Mouse (Mus musculus): Measurements from ENCODE around the gene Wbp1. TPM values are rescaled to one million over a fixed set of nuclear protein-coding genes. Genes with fewer than 3 reads are reported as not detected.

Gene Wbp1
- total and polyA plus RNA-seq, 3 experiments: 42.4 to 72.8 TPM; not detected in 1

DNA sequence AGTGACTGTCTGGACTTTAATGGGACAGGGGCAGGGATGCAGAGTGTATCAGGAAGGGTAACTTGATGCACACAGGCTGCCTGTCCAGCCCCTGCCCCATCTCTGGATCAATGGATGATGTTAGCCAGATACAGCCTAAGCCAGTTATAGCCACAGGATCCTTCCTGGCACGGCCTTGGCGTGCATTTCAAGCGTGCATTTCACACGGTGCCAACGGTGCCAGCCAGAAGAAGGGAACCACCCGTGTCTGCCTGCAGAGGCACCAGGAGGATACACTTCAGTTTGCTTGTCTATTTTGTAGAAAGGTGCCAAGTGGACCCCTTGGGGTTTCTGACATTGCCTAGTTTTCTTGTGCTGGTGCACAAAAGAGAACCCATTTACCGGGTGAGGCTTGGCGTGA, 18.7 kb upstream of the Wbp1 start:
- no peak for TF ChIP-seq EP300 (IDR thresholded peaks at IDR 0.05; ENCODE audit: low read depth in 1 of 2, low read length in 2 of 2)
- no peak for TF ChIP-seq TAL1 (IDR thresholded peaks at IDR 0.05; ENCODE audit: low read length)
- no peak for TF ChIP-seq JUND (IDR thresholded peaks at IDR 0.05; ENCODE audit: low read depth, low read length)
- no peak for TF ChIP-seq USF1 (IDR thresholded peaks at IDR 0.05; ENCODE audit: low read depth, low read length)
- no peak for TF ChIP-seq NRF1 (IDR thresholded peaks at IDR 0.05; ENCODE audit: insufficient read depth, low read depth, low read length, poor library complexity, severe bottlenecking)
- TF ChIP-seq CHD1 (IDR thresholded peaks at IDR 0.05; ENCODE audit: low read depth, low read length): no peak
- TF ChIP-seq RCOR1 (IDR thresholded peaks at IDR 0.05; ENCODE audit: low read depth, low read length): no peak
- no peak for TF ChIP-seq MYB (IDR thresholded peaks at IDR 0.05; ENCODE audit: low read depth, low read length)
- no peak for TF ChIP-seq CHD2 (IDR thresholded peaks at IDR 0.05; ENCODE audit: low read length)
- TF ChIP-seq HCFC1 (IDR thresholded peaks at IDR 0.05; ENCODE audit: low read depth, low read length): no peak
- no peak for TF ChIP-seq TCF12 (IDR thresholded peaks at IDR 0.05; ENCODE audit: low read depth, low read length)
- no peak for TF ChIP-seq MXI1 (IDR thresholded peaks at IDR 0.05; ENCODE audit: low read depth, low read length)
- no peak for TF ChIP-seq ZMIZ1 (IDR thresholded peaks at IDR 0.05; ENCODE audit: low read depth, low read length)
- TF ChIP-seq GATA1 (IDR thresholded peaks at IDR 0.05; ENCODE audit: low read depth, low read length): no peak
- TF ChIP-seq E2F4 (IDR thresholded peaks at IDR 0.05; ENCODE audit: borderline replicate concordance, low read depth, low read length): no peak
- no peak for TF ChIP-seq MEF2A (IDR thresholded peaks at IDR 0.05; ENCODE audit: extremely low read depth, insufficient replicate concordance, low read depth, low read length, poor library complexity, severe bottlenecking)
- TF ChIP-seq TBP (IDR thresholded peaks at IDR 0.05; ENCODE audit: low read depth, low read length): no peak
- Histone ChIP-seq H3K79me2 (ENCODE audit: control insufficient read depth, insufficient read depth, low read length, poor library complexity) (peaks cover 6% of the 10 kb centered on the region; the same call in 1 of the 2 replicates), H3K9me3 (replicated peaks; ENCODE audit: insufficient read depth, low read length) (no peaks in the 10 kb centered on the region), H3K36me3 (ENCODE audit: control insufficient read depth in 1 of 2, insufficient read depth in 2 of 2, low read length in 2 of 2) (no peaks in the 10 kb centered on the region), H3K27ac (ENCODE audit: control insufficient read depth, low read depth, low read length) (no peak overlapping the region), H3K4me3 (ENCODE audit: control insufficient read depth in 1 of 2, insufficient read depth in 1 of 2, low read depth in 2 of 2, low read length in 2 of 2) (no peak overlapping the region), H3K4me1 (ENCODE audit: control insufficient read depth in 1 of 2, insufficient read depth in 2 of 2, low read length in 2 of 2) (peaks cover 0 to 10% of the 10 kb centered on the region in 2 experiments; a peak in 3 of 4 replicates), H3K27me3 (ENCODE audit: control insufficient read depth in 1 of 2, insufficient read depth in 2 of 2, low read length in 2 of 2) (no peaks in the 10 kb centered on the region), H3K9ac (ENCODE audit: control insufficient read depth, low read depth, low read length, poor library complexity, severe bottlenecking) (no peak overlapping the region)
- DNase-seq (ENCODE audit: low read depth, low spot score): no peak

DNA sequence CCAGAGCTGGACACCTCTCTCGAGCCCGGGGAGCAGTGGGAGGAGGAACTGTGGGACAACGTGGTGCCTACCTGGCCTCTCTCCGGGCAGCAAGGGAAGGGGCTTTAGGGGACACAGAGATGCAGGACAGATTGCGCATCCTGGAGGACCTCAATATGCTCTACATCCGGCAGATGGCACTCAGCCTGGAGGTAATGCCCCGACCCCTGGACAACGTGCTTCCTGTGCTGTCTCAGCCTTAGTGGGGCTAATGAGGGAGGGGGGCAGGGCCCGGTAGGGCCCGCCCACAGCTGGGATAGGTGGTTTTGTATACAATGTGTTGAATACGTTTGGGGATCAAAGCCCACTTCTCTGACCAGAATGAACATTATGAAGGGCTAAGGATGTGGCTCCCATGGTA, 16.7 kb upstream of the Wbp1 start:
- Histone ChIP-seq H3K27me3 (ENCODE audit: control insufficient read depth in 1 of 2, insufficient read depth in 2 of 2, low read length in 2 of 2) (no peaks in the 10 kb centered on the region), H3K36me3 (ENCODE audit: control insufficient read depth in 1 of 2, insufficient read depth in 2 of 2, low read length in 2 of 2) (no peaks in the 10 kb centered on the region), H3K27ac (ENCODE audit: control insufficient read depth, low read depth, low read length) (peak overlapping the region; percentile 44), H3K9me3 (replicated peaks; ENCODE audit: insufficient read depth, low read length) (no peaks in the 10 kb centered on the region), H3K4me3 (ENCODE audit: control insufficient read depth in 1 of 2, insufficient read depth in 1 of 2, low read depth in 2 of 2, low read length in 2 of 2) (peak overlapping the region; percentile 72 to 91), H3K4me1 (ENCODE audit: control insufficient read depth in 1 of 2, insufficient read depth in 2 of 2, low read length in 2 of 2) (peaks cover 0 to 10% of the 10 kb centered on the region in 2 experiments; a peak in 3 of 4 replicates), H3K9ac (ENCODE audit: control insufficient read depth, low read depth, low read length, poor library complexity, severe bottlenecking) (peak overlapping the region; percentile 89), H3K79me2 (ENCODE audit: control insufficient read depth, insufficient read depth, low read length, poor library complexity) (peaks cover 6% of the 10 kb centered on the region; the same call in 1 of the 2 replicates)
- peak; percentile 71 for DNase-seq (ENCODE audit: low read depth, low spot score)
- TF ChIP-seq MAX (IDR thresholded peaks at IDR 0.05; ENCODE audit: low read length) (peak; percentile 39; the same call in 1 of the 2 replicates), MEF2A (IDR thresholded peaks at IDR 0.05; ENCODE audit: extremely low read depth, insufficient replicate concordance, low read depth, low read length, poor library complexity, severe bottlenecking) (no peak), ZKSCAN1 (IDR thresholded peaks at IDR 0.05; ENCODE audit: low read depth, low read length) (no peak), BHLHE40 (IDR thresholded peaks at IDR 0.05; ENCODE audit: borderline replicate concordance, low read depth, low read length) (no peak), POLR2AphosphoS2 (IDR thresholded peaks at IDR 0.05; ENCODE audit: low read length) (no peak), MYC (IDR thresholded peaks at IDR 0.05; ENCODE audit: low read depth, low read length) (peak; percentile 78), CTCF (IDR thresholded peaks at IDR 0.05 in 2 of 3, conservative IDR thresholded peaks at IDR 0.05 in 1 of 3; ENCODE audit: control insufficient read depth in 1 of 3, insufficient read depth in 1 of 3, low read depth in 2 of 3, low read length in 3 of 3, poor library complexity in 1 of 3, severe bottlenecking in 1 of 3) (peak in 2 of 3 experiments; percentile 9 to 32; a peak in 2 of 6 replicates), ZC3H11A (IDR thresholded peaks at IDR 0.05; ENCODE audit: low read depth, low read length) (no peak), MXI1 (IDR thresholded peaks at IDR 0.05; ENCODE audit: low read depth, low read length) (peak; percentile 15; the same call in 1 of the 2 replicates), MAFK (IDR thresholded peaks at IDR 0.05; ENCODE audit: borderline replicate concordance, low read depth, low read length) (no peak), MYB (IDR thresholded peaks at IDR 0.05; ENCODE audit: low read depth, low read length) (no peak), USF1 (IDR thresholded peaks at IDR 0.05; ENCODE audit: low read depth, low read length) (no peak), JUND (IDR thresholded peaks at IDR 0.05; ENCODE audit: low read depth, low read length) (no peak), HCFC1 (IDR thresholded peaks at IDR 0.05; ENCODE audit: low read depth, low read length) (no peak), SIN3A (IDR thresholded peaks at IDR 0.05; ENCODE audit: low read length) (peak; percentile 28; the same call in 1 of the 2 replicates), ZNF384 (IDR thresholded peaks at IDR 0.05; ENCODE audit: low read depth, low read length) (no peak), USF2 (IDR thresholded peaks at IDR 0.05; ENCODE audit: borderline replicate concordance in 1 of 2, insufficient read depth in 1 of 2, low read depth in 1 of 2, low read length in 2 of 2) (no peak), RCOR1 (IDR thresholded peaks at IDR 0.05; ENCODE audit: low read depth, low read length) (no peak)

Measured in MEL (cell line).